Mouse (Mus musculus): ENCODE measurements at regions not wholly inside any gene's neighbourhood (a gene's known extent, or its start where the extent isn't known, plus 50 kb on each side); places are given as distances from the start of the nearest gene placed in this dataset.

- no peak for TF ChIP-seq POLR2A (IDR thresholded peaks at IDR 0.05; ENCODE audit: control insufficient read depth, extremely low read depth, insufficient read depth, low read length, poor library complexity)
- no peak for TF ChIP-seq CTCF (IDR thresholded peaks at IDR 0.05; ENCODE audit: borderline replicate concordance, control insufficient read depth, extremely low read depth, insufficient read depth, low read length, poor library complexity)
These were observed 103.1 kb downstream of the Cenpf start for GRCm38 (mm10) chr1:189584831-189585230.

Measured in thymus, adult 2 months (tissue).